Mouse (Mus musculus) heart, embryonic 11.5 days (tissue): ENCODE measurements at regions not wholly inside any gene's neighbourhood (a gene's known extent, or its start where the extent isn't known, plus 50 kb on each side); places are given as distances from the start of the nearest gene placed in this dataset.

Experiments used
- ATAC-seq: fragments of 200-750 bp; cut with Nextera tagmentation; replicated peaks from 2 replicates; pipeline ENCODE4 v1.8.0; 2017; ENCODE audit warnings: moderate library complexity; ENCODE audit not compliant: insufficient number of reproducible peaks, low FRiP score, low TSS enrichment
- H3K27ac ChIP-seq: fragments of 300-500 bp; sonication (generic); 2 replicates; pipeline ENCODE4 v1.5.1; 2014; ENCODE audit warnings: mild to moderate bottlenecking, low read depth, low read length
- H3K27me3 ChIP-seq: fragments of 300-500 bp; sonication (generic); 2 replicates; pipeline ENCODE4 v1.6.1; 2014; ENCODE audit warnings: mild to moderate bottlenecking, low read length, mixed read lengths; ENCODE audit not compliant: control insufficient read depth, insufficient read depth
- H3K36me3 ChIP-seq: fragments of 300-500 bp; sonication (generic); 2 replicates; pipeline ENCODE4 v1.6.1; 2014; ENCODE audit warnings: mild to moderate bottlenecking, low read length, moderate library complexity, mixed read lengths; ENCODE audit not compliant: control insufficient read depth, insufficient read depth
- H3K4me1 ChIP-seq: fragments of 300-500 bp; sonication (generic); 2 replicates; pipeline ENCODE4 v1.6.1; 2014; ENCODE audit warnings: low read length; ENCODE audit not compliant: control insufficient read depth, insufficient read depth
- H3K4me2 ChIP-seq: fragments of 300-500 bp; sonication (generic); 2 replicates; pipeline ENCODE4 v1.6.1; 2014; ENCODE audit warnings: mild to moderate bottlenecking, moderate library complexity
- H3K4me3 ChIP-seq: fragments of 300-500 bp; sonication (generic); 2 replicates; pipeline ENCODE4 v1.5.1; 2014; ENCODE audit warnings: low read depth, low read length
- H3K9ac ChIP-seq: fragments of 300-500 bp; sonication (generic); 2 replicates; pipeline ENCODE4 v1.6.1; 2014; ENCODE audit warnings: mild to moderate bottlenecking, low read depth, low read length, moderate library complexity
- H3K9me3 ChIP-seq: fragments of 300-500 bp; sonication (generic); replicated peaks from 2 replicates; pipeline ENCODE4 v1.6.1; 2016; ENCODE audit warnings: low read length; ENCODE audit not compliant: control insufficient read depth
- WGBS: fragments of 180-500 bp; shearing (Covaris S2); extraction: QIAGEN DNeasy Blood & Tissue Kit; methylation state at CpG from one replicate; pipeline ENCODE4 v1.1.7; 2014; ENCODE audit not compliant: insufficient replicate concordance; 5-methylcytosine and 5-hydroxymethylcytosine counted together

- ATAC-seq: no peak
- no peak overlapping the region for H3K27ac ChIP-seq
- H3K9ac ChIP-seq: no peak overlapping the region
- H3K4me3 ChIP-seq: no peak overlapping the region
- H3K4me1 ChIP-seq: peaks cover 4% of the 10 kb centered on the region; the same call in 1 of the 2 replicates
- H3K36me3 ChIP-seq: no peaks in the 10 kb centered on the region
- 88% methylated on average over 4 of the region's 4 CpGs for WGBS
- no peaks in the 10 kb centered on the region for H3K9me3 ChIP-seq
- H3K4me2 ChIP-seq: no peak overlapping the region
- no peaks in the 10 kb centered on the region for H3K27me3 ChIP-seq
These were observed 391.9 kb downstream of the Lpin1 start for GRCm38 (mm10) chr12:16218906-16219305.

GRCm38 (mm10) chr12:16210553-16210952, 393.8 kb upstream of the Trib2 start:
- Histone ChIP-seq H3K36me3 (no peaks in the 10 kb centered on the region), H3K9ac (no peak overlapping the region), H3K9me3 (no peaks in the 10 kb centered on the region), H3K4me1 (peaks cover 5% of the 10 kb centered on the region), H3K27me3 (no peaks in the 10 kb centered on the region), H3K4me2 (no peak overlapping the region), H3K4me3 (no peak overlapping the region), H3K27ac (no peak overlapping the region)
- WGBS: 15% methylated on average over 4 of the region's 4 CpGs
- ATAC-seq: no peak

GRCm38 (mm10) chr12:16210111-16210510, 393.4 kb upstream of the Trib2 start:
- no peak overlapping the region for H3K27ac ChIP-seq
- H3K9me3 ChIP-seq: no peaks in the 10 kb centered on the region
- H3K36me3 ChIP-seq: no peaks in the 10 kb centered on the region
- ATAC-seq: no peak
- peaks cover 5% of the 10 kb centered on the region for H3K4me1 ChIP-seq
- no peak overlapping the region for H3K4me3 ChIP-seq
- no peak overlapping the region for H3K9ac ChIP-seq
- no peaks in the 10 kb centered on the region for H3K27me3 ChIP-seq
- WGBS: 47% methylated on average over 2 of the region's 2 CpGs
- no peak overlapping the region for H3K4me2 ChIP-seq

- no peaks in the 10 kb centered on the region for H3K36me3 ChIP-seq
- H3K9me3 ChIP-seq: no peaks in the 10 kb centered on the region
- no peak overlapping the region for H3K9ac ChIP-seq
- no peak overlapping the region for H3K4me3 ChIP-seq
- H3K27me3 ChIP-seq: no peaks in the 10 kb centered on the region
- 68% methylated on average over 4 of the region's 4 CpGs for WGBS
- H3K4me2 ChIP-seq: no peak overlapping the region
- no peak overlapping the region for H3K27ac ChIP-seq
- no peak for ATAC-seq
- no peaks in the 10 kb centered on the region for H3K4me1 ChIP-seq
These were observed 388.2 kb upstream of the Trib2 start for GRCm38 (mm10) chr12:16204941-16205340.

GRCm38 (mm10) chr12:16196917-16197316, 380.2 kb upstream of the Trib2 start:
- no peak for ATAC-seq
- Histone ChIP-seq H3K27ac (no peak overlapping the region), H3K9me3 (no peaks in the 10 kb centered on the region), H3K4me3 (no peak overlapping the region), H3K4me2 (no peak overlapping the region), H3K36me3 (no peaks in the 10 kb centered on the region), H3K4me1 (no peaks in the 10 kb centered on the region), H3K27me3 (no peaks in the 10 kb centered on the region), H3K9ac (no peak overlapping the region)
- WGBS: 80% methylated on average over 2 of the region's 2 CpGs

GRCm38 (mm10) chr12:16191803-16192389, 375.2 kb upstream of the Trib2 start:
- WGBS: 77% methylated on average over 3 of the region's 3 CpGs
- H3K4me2 ChIP-seq: no peak overlapping the region
- no peaks in the 10 kb centered on the region for H3K27me3 ChIP-seq
- no peak for ATAC-seq
- no peak overlapping the region for H3K27ac ChIP-seq
- H3K4me3 ChIP-seq: no peak overlapping the region
- no peaks in the 10 kb centered on the region for H3K9me3 ChIP-seq
- H3K9ac ChIP-seq: no peak overlapping the region
- no peaks in the 10 kb centered on the region for H3K4me1 ChIP-seq
- no peaks in the 10 kb centered on the region for H3K36me3 ChIP-seq

GRCm38 (mm10) chr12:16190706-16191105, 374.0 kb upstream of the Trib2 start:
- Histone ChIP-seq H3K9me3 (no peaks in the 10 kb centered on the region), H3K27me3 (no peaks in the 10 kb centered on the region), H3K27ac (no peak overlapping the region), H3K9ac (no peak overlapping the region), H3K4me2 (no peak overlapping the region), H3K4me3 (no peak overlapping the region), H3K36me3 (no peaks in the 10 kb centered on the region), H3K4me1 (peaks cover 6% of the 10 kb centered on the region; the same call in 1 of the 2 replicates)
- WGBS: 45% methylated on average over 3 of the region's 3 CpGs
- no peak for ATAC-seq

GRCm38 (mm10) chr12:16189441-16189840, 372.7 kb upstream of the Trib2 start:
- Histone ChIP-seq H3K4me3 (no peak overlapping the region), H3K27me3 (no peaks in the 10 kb centered on the region), H3K9me3 (no peaks in the 10 kb centered on the region), H3K4me1 (peaks cover 14% of the 10 kb centered on the region; the same call in 1 of the 2 replicates), H3K9ac (no peak overlapping the region), H3K36me3 (no peaks in the 10 kb centered on the region), H3K4me2 (no peak overlapping the region), H3K27ac (no peak overlapping the region)
- no peak for ATAC-seq

- peak overlapping the region; percentile 47; the same call in 1 of the 2 replicates for H3K27ac ChIP-seq
- H3K36me3 ChIP-seq: no peaks in the 10 kb centered on the region
- H3K9me3 ChIP-seq: no peaks in the 10 kb centered on the region
- no peak overlapping the region for H3K9ac ChIP-seq
- peaks cover 18% of the 10 kb centered on the region; the same call in 1 of the 2 replicates for H3K4me1 ChIP-seq
- peak overlapping the region; percentile 50 for H3K4me2 ChIP-seq
- no peak overlapping the region for H3K4me3 ChIP-seq
- H3K27me3 ChIP-seq: no peaks in the 10 kb centered on the region
- ATAC-seq: no peak
- 47% methylated on average over 12 of the region's 12 CpGs for WGBS
These were observed 369.3 kb upstream of the Trib2 start for GRCm38 (mm10) chr12:16185976-16186515.
